Mouse (Mus musculus): ENCODE data around the gene Kif5c. TPM values are rescaled to one million over a fixed set of nuclear protein-coding genes. Genes with fewer than 3 reads are reported as not detected.

The Kif5c gene
- polyA plus RNA-seq, 1 experiment from 2014 or later = 4.4 TPM

DNA sequence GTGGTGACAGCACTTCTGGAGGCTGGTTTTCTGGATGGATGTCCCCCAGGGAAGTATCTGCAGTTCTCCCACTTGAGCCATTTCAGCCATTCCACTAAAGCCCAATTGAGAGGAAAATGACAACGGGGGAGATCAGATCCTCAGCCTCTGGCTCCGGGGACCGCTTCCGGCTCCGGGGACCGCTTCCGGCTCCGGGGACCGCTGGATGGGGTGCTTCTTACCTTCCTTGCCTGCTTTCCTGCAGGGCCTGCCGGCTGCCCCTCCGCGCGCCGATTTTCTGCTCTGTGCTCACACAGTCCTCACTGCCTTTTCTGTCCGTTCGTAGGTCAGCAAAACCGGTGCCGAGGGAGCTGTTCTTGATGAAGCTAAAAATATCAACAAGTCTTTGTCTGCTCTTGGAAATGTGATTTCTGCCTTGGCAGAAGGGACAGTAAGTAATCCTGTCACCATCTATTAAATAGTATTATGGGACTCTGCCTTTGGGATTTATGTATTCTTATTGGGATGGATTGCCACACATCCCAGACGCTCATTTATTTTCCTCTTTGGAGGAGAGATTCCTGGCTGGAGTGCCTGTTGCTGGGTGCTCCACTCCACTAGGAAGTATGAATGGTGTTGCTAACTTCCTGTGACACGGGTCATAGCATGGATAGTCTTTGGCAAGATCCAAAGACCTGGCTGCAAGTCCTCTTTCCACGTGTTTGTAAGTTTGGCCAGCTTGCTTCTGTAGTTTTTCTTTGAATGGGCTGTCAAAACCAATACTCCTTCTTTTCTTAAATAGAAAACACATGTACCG lies 81.3 kb downstream of the Kif5c start:
- H3K9ac ChIP-seq (ENCODE audit: low read depth, low read length) = no peak overlapping the region
- H3K27ac ChIP-seq (ENCODE audit: low read length) = no peak overlapping the region
- WGBS = 90% methylated on average over 22 of the region's 22 CpGs
- no peaks in the 10 kb centered on the region for H3K4me1 ChIP-seq (ENCODE audit: control insufficient read depth, insufficient read depth, low read length)
- no peak for ATAC-seq
- H3K36me3 ChIP-seq (ENCODE audit: control insufficient read depth, insufficient read depth, low read length) = no peaks in the 10 kb centered on the region
- H3K9me3 ChIP-seq (ENCODE audit: control insufficient read depth, low read length) = no peaks in the 10 kb centered on the region
- no peak overlapping the region for H3K4me2 ChIP-seq (ENCODE audit: low read depth, low read length)
- H3K4me3 ChIP-seq (ENCODE audit: low read length) = no peak overlapping the region
- no peaks in the 10 kb centered on the region for H3K27me3 ChIP-seq (replicated peaks; ENCODE audit: control insufficient read depth, insufficient read depth, low read length)

GRCm38 (mm10) chr2:49710223-49710622 lies 91.1 kb downstream of the Kif5c start:
- Histone ChIP-seq H3K4me2 (ENCODE audit: low read depth, low read length) (no peak overlapping the region), H3K27me3 (replicated peaks; ENCODE audit: control insufficient read depth, insufficient read depth, low read length) (no peaks in the 10 kb centered on the region), H3K4me3 (ENCODE audit: low read length) (no peak overlapping the region), H3K36me3 (ENCODE audit: control insufficient read depth, insufficient read depth, low read length) (no peaks in the 10 kb centered on the region), H3K27ac (ENCODE audit: low read length) (no peak overlapping the region), H3K4me1 (ENCODE audit: control insufficient read depth, insufficient read depth, low read length) (no peaks in the 10 kb centered on the region), H3K9ac (ENCODE audit: low read depth, low read length) (no peak overlapping the region), H3K9me3 (ENCODE audit: control insufficient read depth, low read length) (no peaks in the 10 kb centered on the region)
- 71% methylated on average over 3 of the region's 3 CpGs for WGBS
- ATAC-seq = no peak

- no peaks in the 10 kb centered on the region for H3K4me1 ChIP-seq (ENCODE audit: control insufficient read depth, insufficient read depth, low read length)
- WGBS = 84% methylated on average over 6 of the region's 6 CpGs
- H3K27me3 ChIP-seq (replicated peaks; ENCODE audit: control insufficient read depth, insufficient read depth, low read length) = no peaks in the 10 kb centered on the region
- no peaks in the 10 kb centered on the region for H3K36me3 ChIP-seq (ENCODE audit: control insufficient read depth, insufficient read depth, low read length)
- H3K9me3 ChIP-seq (ENCODE audit: control insufficient read depth, low read length) = no peaks in the 10 kb centered on the region
- no peak overlapping the region for H3K4me3 ChIP-seq (ENCODE audit: low read length)
- no peak overlapping the region for H3K9ac ChIP-seq (ENCODE audit: low read depth, low read length)
- H3K27ac ChIP-seq (ENCODE audit: low read length) = no peak overlapping the region
- no peak for ATAC-seq
- H3K4me2 ChIP-seq (ENCODE audit: low read depth, low read length) = no peak overlapping the region
Observed at GRCm38 (mm10) chr2:49711693-49712092, 92.6 kb downstream of the Kif5c start.

DNA sequence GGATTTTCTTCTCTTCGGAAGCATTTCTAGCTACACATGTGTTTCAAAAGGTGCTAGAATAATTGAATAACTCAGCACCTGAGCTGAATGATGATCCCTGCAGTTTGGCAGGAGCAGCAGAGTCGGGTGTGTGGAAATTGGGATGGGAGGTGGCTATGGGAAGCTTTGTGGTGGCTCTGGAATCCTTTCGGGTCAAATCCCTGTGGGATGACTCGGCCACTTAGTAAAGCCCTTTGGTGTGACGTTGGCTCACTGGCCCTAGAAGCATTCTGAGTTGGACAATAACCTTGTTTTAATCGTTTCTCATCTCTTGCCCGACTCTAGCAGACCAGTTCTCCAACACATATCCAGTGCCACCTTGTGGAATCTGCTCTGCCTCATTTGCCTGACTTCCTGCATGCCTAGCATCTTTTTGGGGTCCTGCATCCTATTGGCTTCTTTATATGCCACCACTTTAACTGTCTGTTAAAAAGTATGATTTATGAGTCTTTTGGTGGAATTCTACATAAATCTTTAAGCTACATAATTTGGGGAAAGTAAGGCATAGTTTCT lies 93.3 kb downstream of the Kif5c start:
- H3K9me3 ChIP-seq (ENCODE audit: control insufficient read depth, low read length) = no peaks in the 10 kb centered on the region
- no peaks in the 10 kb centered on the region for H3K27me3 ChIP-seq (replicated peaks; ENCODE audit: control insufficient read depth, insufficient read depth, low read length)
- no peaks in the 10 kb centered on the region for H3K36me3 ChIP-seq (ENCODE audit: control insufficient read depth, insufficient read depth, low read length)
- no peak overlapping the region for H3K4me2 ChIP-seq (ENCODE audit: low read depth, low read length)
- no peak for ATAC-seq
- 70% methylated on average over 7 of the region's 7 CpGs for WGBS
- no peak overlapping the region for H3K9ac ChIP-seq (ENCODE audit: low read depth, low read length)
- H3K27ac ChIP-seq (ENCODE audit: low read length) = no peak overlapping the region
- no peak overlapping the region for H3K4me3 ChIP-seq (ENCODE audit: low read length)
- no peaks in the 10 kb centered on the region for H3K4me1 ChIP-seq (ENCODE audit: control insufficient read depth, insufficient read depth, low read length)

GRCm38 (mm10) chr2:49716490-49716889 lies 97.4 kb downstream of the Kif5c start:
- no peak overlapping the region for H3K27ac ChIP-seq (ENCODE audit: low read length)
- no peak overlapping the region for H3K4me2 ChIP-seq (ENCODE audit: low read depth, low read length)
- no peak for ATAC-seq
- H3K9me3 ChIP-seq (ENCODE audit: control insufficient read depth, low read length) = no peaks in the 10 kb centered on the region
- H3K9ac ChIP-seq (ENCODE audit: low read depth, low read length) = no peak overlapping the region
- H3K27me3 ChIP-seq (replicated peaks; ENCODE audit: control insufficient read depth, insufficient read depth, low read length) = no peaks in the 10 kb centered on the region
- H3K36me3 ChIP-seq (ENCODE audit: control insufficient read depth, insufficient read depth, low read length) = no peaks in the 10 kb centered on the region
- H3K4me3 ChIP-seq (ENCODE audit: low read length) = no peak overlapping the region
- WGBS = 87% methylated on average over 7 of the region's 7 CpGs
- no peaks in the 10 kb centered on the region for H3K4me1 ChIP-seq (ENCODE audit: control insufficient read depth, insufficient read depth, low read length)

DNA sequence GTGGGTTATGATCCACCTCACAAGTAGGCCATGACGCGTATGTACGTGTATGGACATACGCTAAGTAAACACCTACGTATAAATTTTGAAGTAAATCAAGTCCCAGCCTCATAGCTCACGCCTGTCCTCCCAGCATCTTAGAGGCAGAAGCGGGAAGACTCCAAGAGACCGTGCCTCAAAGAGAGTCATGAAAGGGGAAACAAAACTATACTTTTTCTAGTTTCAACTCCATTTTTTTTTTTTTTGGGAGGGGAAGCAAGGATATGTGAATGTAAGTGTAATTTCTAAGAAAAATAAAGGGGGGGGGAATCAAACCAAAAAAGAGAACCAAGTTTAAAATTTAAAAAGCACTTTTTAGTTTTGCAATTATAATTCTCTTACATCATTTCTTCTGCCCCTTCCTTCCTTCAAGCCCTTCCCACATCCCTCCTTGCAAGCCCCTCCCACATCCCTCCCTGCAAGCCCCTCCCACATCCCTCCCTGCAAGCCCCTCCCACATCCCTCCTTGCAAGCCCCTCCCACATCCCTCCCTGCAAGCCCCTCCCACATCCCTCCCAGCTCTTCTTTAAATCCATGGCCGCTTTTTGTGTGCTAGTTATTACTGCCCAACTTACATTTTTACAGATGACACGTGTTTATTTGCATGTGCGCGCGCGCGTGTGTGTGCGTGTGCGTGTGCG lies 98.5 kb downstream of the Kif5c start:
- Histone ChIP-seq H3K27ac (ENCODE audit: low read length) (no peak overlapping the region), H3K4me2 (ENCODE audit: low read depth, low read length) (no peak overlapping the region), H3K4me1 (ENCODE audit: control insufficient read depth, insufficient read depth, low read length) (no peaks in the 10 kb centered on the region), H3K9me3 (ENCODE audit: control insufficient read depth, low read length) (no peaks in the 10 kb centered on the region), H3K27me3 (replicated peaks; ENCODE audit: control insufficient read depth, insufficient read depth, low read length) (no peaks in the 10 kb centered on the region), H3K9ac (ENCODE audit: low read depth, low read length) (no peak overlapping the region), H3K4me3 (ENCODE audit: low read length) (no peak overlapping the region), H3K36me3 (ENCODE audit: control insufficient read depth, insufficient read depth, low read length) (no peaks in the 10 kb centered on the region)
- ATAC-seq = no peak
- 90% methylated on average over 18 of the region's 18 CpGs for WGBS

DNA sequence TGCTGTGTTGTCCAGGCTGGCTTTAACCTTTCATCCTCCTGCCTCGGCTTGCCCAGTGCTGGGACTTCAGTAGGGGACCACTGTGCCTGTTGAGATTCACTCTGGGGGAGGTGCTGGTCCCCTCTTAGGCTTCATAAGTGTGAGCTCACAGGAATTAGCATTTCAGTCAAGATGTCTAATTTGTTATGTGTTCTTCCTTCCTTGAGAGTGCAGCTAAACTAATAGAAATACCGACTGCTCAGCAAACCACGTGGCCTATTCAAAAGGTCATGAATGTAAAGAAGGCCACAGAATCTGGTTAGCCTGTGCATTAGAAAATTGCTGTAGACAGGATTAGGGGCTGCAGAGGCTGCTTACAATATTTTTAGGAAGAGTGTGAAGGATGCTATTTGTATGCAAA lies 99.4 kb downstream of the Kif5c start:
- no peak for ATAC-seq

GRCm38 (mm10) chr2:49718935-49719850 lies 100.1 kb downstream of the Kif5c start:
- H3K4me3 ChIP-seq (ENCODE audit: low read length) = no peak overlapping the region
- no peaks in the 10 kb centered on the region for H3K36me3 ChIP-seq (ENCODE audit: control insufficient read depth, insufficient read depth, low read length)
- H3K4me2 ChIP-seq (ENCODE audit: low read depth, low read length) = no peak overlapping the region
- no peaks in the 10 kb centered on the region for H3K9me3 ChIP-seq (ENCODE audit: control insufficient read depth, low read length)
- ATAC-seq = no peak
- no peak overlapping the region for H3K9ac ChIP-seq (ENCODE audit: low read depth, low read length)
- H3K4me1 ChIP-seq (ENCODE audit: control insufficient read depth, insufficient read depth, low read length) = no peaks in the 10 kb centered on the region
- 47% methylated on average over 8 of the region's 8 CpGs for WGBS
- H3K27me3 ChIP-seq (replicated peaks; ENCODE audit: control insufficient read depth, insufficient read depth, low read length) = no peaks in the 10 kb centered on the region
- H3K27ac ChIP-seq (ENCODE audit: low read length) = no peak overlapping the region

More for the DNA sequence above, 99.4 kb downstream of the Kif5c start:
- no peak overlapping the region for H3K4me2 ChIP-seq (ENCODE audit: low read depth, low read length)
- H3K9me3 ChIP-seq (ENCODE audit: control insufficient read depth, low read length) = no peaks in the 10 kb centered on the region
- no peak overlapping the region for H3K4me3 ChIP-seq (ENCODE audit: low read length)
- H3K4me1 ChIP-seq (ENCODE audit: control insufficient read depth, insufficient read depth, low read length) = no peaks in the 10 kb centered on the region
- H3K9ac ChIP-seq (ENCODE audit: low read depth, low read length) = no peak overlapping the region
- H3K27ac ChIP-seq (ENCODE audit: low read length) = no peak overlapping the region
- no peaks in the 10 kb centered on the region for H3K36me3 ChIP-seq (ENCODE audit: control insufficient read depth, insufficient read depth, low read length)
- H3K27me3 ChIP-seq (replicated peaks; ENCODE audit: control insufficient read depth, insufficient read depth, low read length) = no peaks in the 10 kb centered on the region
- 36% methylated on average over 3 of the region's 3 CpGs for WGBS

- no peak for ATAC-seq
- H3K4me3 ChIP-seq (ENCODE audit: low read length) = no peak overlapping the region
- no peaks in the 10 kb centered on the region for H3K9me3 ChIP-seq (ENCODE audit: control insufficient read depth, low read length)
- H3K27ac ChIP-seq (ENCODE audit: low read length) = 0 out of 2 replicates have a peak overlapping the region, but pooled peaks have one; percentile 2
- H3K36me3 ChIP-seq (ENCODE audit: control insufficient read depth, insufficient read depth, low read length) = no peaks in the 10 kb centered on the region
- WGBS = 6% methylated on average over 6 of the region's 6 CpGs
- no peak overlapping the region for H3K9ac ChIP-seq (ENCODE audit: low read depth, low read length)
- H3K4me2 ChIP-seq (ENCODE audit: low read depth, low read length) = 0 out of 2 replicates have a peak overlapping the region, but pooled peaks have one; percentile 25
- no peaks in the 10 kb centered on the region for H3K4me1 ChIP-seq (ENCODE audit: control insufficient read depth, insufficient read depth, low read length)
- H3K27me3 ChIP-seq (replicated peaks; ENCODE audit: control insufficient read depth, insufficient read depth, low read length) = no peaks in the 10 kb centered on the region
Observed at GRCm38 (mm10) chr2:49719854-49720253, 100.8 kb downstream of the Kif5c start.

Data from intestine, embryonic 16.5 days (tissue).